Mouse (Mus musculus): ENCODE measurements around the gene Slc9c1. TPM values are rescaled to one million over a fixed set of nuclear protein-coding genes. Genes with fewer than 3 reads are reported as not detected.
"Not testable (repeated sequence)": the region's sequence is repeated elsewhere in the genome, so short reads cannot be mapped to it uniquely, and the experiment has no call there.

The Slc9c1 gene
- not detected in 2 replicates for polyA plus RNA-seq (2015; fragmentation: Nextera tagmentation; extraction: Ambion mirVana)

- WGBS = 96% methylated on average over 5 of the region's 5 CpGs
Observed at GRCm38 (mm10) chr16:45535009-45535408, at the start of gene Slc9c1. Gene Slc9c1 (plus strand): TSS chr16:45535309.

DNA sequence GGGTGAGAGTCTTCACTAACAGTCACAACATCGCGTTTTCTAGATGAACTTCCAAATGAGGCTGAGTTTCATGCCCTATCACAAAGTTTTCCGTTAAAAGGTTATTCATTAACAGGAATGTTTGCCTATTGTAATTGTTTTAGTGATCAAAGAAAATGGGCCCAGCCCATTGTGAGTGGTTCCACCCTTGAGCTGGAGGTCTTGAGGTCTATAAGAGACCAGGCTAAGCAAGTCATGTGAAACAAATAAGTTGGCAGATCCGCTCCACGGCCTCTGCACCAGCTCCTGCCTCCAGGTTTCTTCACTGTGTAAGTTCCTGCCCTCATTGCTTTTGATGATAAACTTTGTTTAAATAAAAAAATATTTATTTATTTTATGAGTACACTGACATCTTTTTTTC, 42.2 kb upstream of the Slc9c1 start, which contains the start of gene Gm609:
Gene Gm609, minus strand, starts transcription at position 43 of the 400 bp plus-strand sequence.
- H3K27me3 ChIP-seq (ENCODE audit: control insufficient read depth, insufficient read depth, low read depth, low read length) = no peaks in the 10 kb centered on the region
- no peak within 1 kb of the TSS for H3K4me3 ChIP-seq (ENCODE audit: low read depth, low read length)
- no peaks in the 10 kb centered on the region for H3K9me3 ChIP-seq (replicated peaks; ENCODE audit: control insufficient read depth, low read length, poor library complexity, severe bottlenecking)
- H3K36me3 ChIP-seq (ENCODE audit: control insufficient read depth, insufficient read depth, low read length) = no peaks in the 10 kb centered on the region
- 84% methylated on average over 5 of the region's 5 CpGs for WGBS
- ATAC-seq = no peak
- H3K4me1 ChIP-seq (ENCODE audit: control insufficient read depth, insufficient read depth, low read length) = no peaks in the 10 kb centered on the region
- H3K4me2 ChIP-seq (ENCODE audit: low read length) = no peak within 1 kb of the TSS
- H3K27ac ChIP-seq (ENCODE audit: low read length) = no peak within 1 kb of the TSS
- no peak within 1 kb of the TSS for H3K9ac ChIP-seq (ENCODE audit: low read depth, low read length)

More at GRCm38 (mm10) chr16:45535009-45535408, at the start of gene Slc9c1:
- ATAC-seq = no peak
- Histone ChIP-seq H3K4me3 (ENCODE audit: low read depth, low read length) (no peak within 1 kb of the TSS), H3K9me3 (replicated peaks; ENCODE audit: control insufficient read depth, low read length, poor library complexity, severe bottlenecking) (no peaks in the 10 kb centered on the region), H3K4me2 (ENCODE audit: low read length) (no peak within 1 kb of the TSS), H3K36me3 (ENCODE audit: control insufficient read depth, insufficient read depth, low read length) (no peaks in the 10 kb centered on the region), H3K4me1 (ENCODE audit: control insufficient read depth, insufficient read depth, low read length) (no peaks in the 10 kb centered on the region), H3K27me3 (ENCODE audit: control insufficient read depth, insufficient read depth, low read depth, low read length) (no peaks in the 10 kb centered on the region), H3K9ac (ENCODE audit: low read depth, low read length) (no peak within 1 kb of the TSS), H3K27ac (ENCODE audit: low read length) (no peak within 1 kb of the TSS)

- Histone ChIP-seq H3K27me3 (ENCODE audit: control insufficient read depth, insufficient read depth, low read depth, low read length) (no peaks in the 10 kb centered on the region), H3K9me3 (replicated peaks; ENCODE audit: control insufficient read depth, low read length, poor library complexity, severe bottlenecking) (no peaks in the 10 kb centered on the region), H3K9ac (ENCODE audit: low read depth, low read length) (no peak overlapping the region), H3K4me3 (ENCODE audit: low read depth, low read length) (no peak overlapping the region), H3K4me1 (ENCODE audit: control insufficient read depth, insufficient read depth, low read length) (no peaks in the 10 kb centered on the region), H3K4me2 (ENCODE audit: low read length) (no peak overlapping the region), H3K36me3 (ENCODE audit: control insufficient read depth, insufficient read depth, low read length) (no peaks in the 10 kb centered on the region), H3K27ac (ENCODE audit: low read length) (no peak overlapping the region)
- no peak for ATAC-seq
- 91% methylated on average over 1 of the region's 1 CpGs for WGBS
Observed at GRCm38 (mm10) chr16:45495326-45495725, 39.8 kb upstream of the Slc9c1 start.

GRCm38 (mm10) chr16:45525551-45525950, 9.6 kb upstream of the Slc9c1 start:
- 83% methylated on average over 5 of the region's 5 CpGs for WGBS
- Histone ChIP-seq H3K9ac (ENCODE audit: low read depth, low read length) (no peak overlapping the region), H3K9me3 (replicated peaks; ENCODE audit: control insufficient read depth, low read length, poor library complexity, severe bottlenecking) (no peaks in the 10 kb centered on the region), H3K4me3 (ENCODE audit: low read depth, low read length) (no peak overlapping the region), H3K4me1 (ENCODE audit: control insufficient read depth, insufficient read depth, low read length) (no peaks in the 10 kb centered on the region), H3K4me2 (ENCODE audit: low read length) (no peak overlapping the region), H3K27ac (ENCODE audit: low read length) (no peak overlapping the region), H3K36me3 (ENCODE audit: control insufficient read depth, insufficient read depth, low read length) (no peaks in the 10 kb centered on the region), H3K27me3 (ENCODE audit: control insufficient read depth, insufficient read depth, low read depth, low read length) (no peaks in the 10 kb centered on the region)
- no peak for ATAC-seq

DNA sequence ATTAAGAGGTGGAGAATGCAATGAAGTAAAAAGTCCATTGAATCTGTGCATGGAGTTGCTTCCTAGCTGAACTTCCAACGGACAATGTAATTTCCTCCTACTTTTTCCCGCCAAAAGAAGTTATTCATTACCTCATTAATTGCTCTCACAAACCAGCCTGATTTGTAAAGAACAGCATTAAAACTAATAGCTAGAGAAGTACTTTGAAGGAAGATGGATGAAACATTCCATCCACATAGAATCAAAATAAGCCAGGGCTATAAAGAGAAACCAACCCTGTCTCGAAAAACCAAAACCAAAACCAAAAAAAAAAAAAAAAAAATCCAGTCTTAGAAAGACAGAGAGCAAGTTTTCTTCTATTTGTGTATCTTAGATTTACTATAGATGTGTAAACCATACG, 3.2 kb upstream of the Slc9c1 start, which contains the start of gene Gm17783:
Gene Gm17783, minus strand, starts transcription at position 101 of the 400 bp plus-strand sequence.
- no peaks in the 10 kb centered on the region for H3K4me1 ChIP-seq (ENCODE audit: control insufficient read depth, insufficient read depth, low read length)
- H3K9me3 ChIP-seq (replicated peaks; ENCODE audit: control insufficient read depth, low read length, poor library complexity, severe bottlenecking) = no peaks in the 10 kb centered on the region
- 92% methylated on average over 4 of the region's 4 CpGs for WGBS
- no peak within 1 kb of the TSS for H3K4me2 ChIP-seq (ENCODE audit: low read length)
- no peak within 1 kb of the TSS for H3K27ac ChIP-seq (ENCODE audit: low read length)
- no peaks in the 10 kb centered on the region for H3K27me3 ChIP-seq (ENCODE audit: control insufficient read depth, insufficient read depth, low read depth, low read length)
- ATAC-seq = no peak
- H3K36me3 ChIP-seq (ENCODE audit: control insufficient read depth, insufficient read depth, low read length) = no peaks in the 10 kb centered on the region
- no peak within 1 kb of the TSS for H3K9ac ChIP-seq (ENCODE audit: low read depth, low read length)
- no peak within 1 kb of the TSS for H3K4me3 ChIP-seq (ENCODE audit: low read depth, low read length)

DNA sequence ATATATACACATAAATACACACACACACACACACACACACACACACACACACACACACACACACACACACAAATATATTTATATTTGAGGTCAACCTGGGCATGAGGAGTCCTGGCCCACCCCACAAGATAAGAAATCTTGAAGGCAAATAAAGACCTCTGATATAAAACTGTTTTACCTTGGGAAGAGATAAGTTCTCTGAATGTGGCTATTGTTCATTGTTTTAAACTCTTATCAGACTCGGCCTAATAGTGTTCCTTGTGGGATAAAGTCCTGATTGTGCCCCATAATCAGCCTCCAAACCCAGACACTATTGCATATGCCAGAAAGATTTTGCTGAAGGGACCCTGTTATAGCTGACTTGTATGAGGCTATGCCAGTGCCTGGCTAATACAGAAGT, 3.2 kb downstream of the Slc9c1 start:
- H3K9ac ChIP-seq (ENCODE audit: low read depth, low read length); H3K27me3 ChIP-seq (ENCODE audit: control insufficient read depth, insufficient read depth, low read depth, low read length); H3K4me2 ChIP-seq (ENCODE audit: low read length); ATAC-seq; H3K27ac ChIP-seq (ENCODE audit: low read length); H3K4me3 ChIP-seq (ENCODE audit: low read depth, low read length); H3K9me3 ChIP-seq (replicated peaks; ENCODE audit: control insufficient read depth, low read length, poor library complexity, severe bottlenecking); H3K4me1 ChIP-seq (ENCODE audit: control insufficient read depth, insufficient read depth, low read length); H3K36me3 ChIP-seq (ENCODE audit: control insufficient read depth, insufficient read depth, low read length): not testable (repeated sequence)
- WGBS = 82% methylated on average over 1 of the region's 1 CpGs

DNA sequence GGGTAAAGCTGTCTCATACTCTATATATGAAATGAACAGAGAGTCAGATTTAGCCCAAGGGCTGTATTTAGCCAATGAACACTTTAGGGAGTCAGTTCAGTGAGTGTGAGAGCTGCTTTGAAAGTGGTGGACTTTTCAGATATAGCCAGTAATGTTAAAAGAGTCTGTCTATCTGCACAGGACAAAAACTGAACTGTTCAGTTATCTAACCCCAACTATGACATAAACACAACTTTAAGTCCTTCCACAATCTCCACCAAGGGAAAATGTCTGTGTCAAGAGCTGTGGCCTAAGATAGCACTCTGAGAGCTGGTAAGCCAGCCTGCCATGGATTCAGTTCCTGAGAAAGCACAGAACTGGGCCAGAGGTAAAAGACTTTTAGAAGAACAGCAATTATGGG, 7.0 kb downstream of the Slc9c1 start:
- no peaks in the 10 kb centered on the region for H3K4me1 ChIP-seq (ENCODE audit: control insufficient read depth, insufficient read depth, low read length)
- ATAC-seq = no peak
- no peaks in the 10 kb centered on the region for H3K9me3 ChIP-seq (replicated peaks; ENCODE audit: control insufficient read depth, low read length, poor library complexity, severe bottlenecking)
- no peak overlapping the region for H3K4me3 ChIP-seq (ENCODE audit: low read depth, low read length)
- no peak overlapping the region for H3K4me2 ChIP-seq (ENCODE audit: low read length)
- no peaks in the 10 kb centered on the region for H3K27me3 ChIP-seq (ENCODE audit: control insufficient read depth, insufficient read depth, low read depth, low read length)
- no peak overlapping the region for H3K9ac ChIP-seq (ENCODE audit: low read depth, low read length)
- no peak overlapping the region for H3K27ac ChIP-seq (ENCODE audit: low read length)
- H3K36me3 ChIP-seq (ENCODE audit: control insufficient read depth, insufficient read depth, low read length) = no peaks in the 10 kb centered on the region

GRCm38 (mm10) chr16:45544341-45544740, 9.2 kb downstream of the Slc9c1 start:
- no peaks in the 10 kb centered on the region for H3K4me1 ChIP-seq (ENCODE audit: control insufficient read depth, insufficient read depth, low read length)
- H3K9me3 ChIP-seq (replicated peaks; ENCODE audit: control insufficient read depth, low read length, poor library complexity, severe bottlenecking) = no peaks in the 10 kb centered on the region
- no peak overlapping the region for H3K4me2 ChIP-seq (ENCODE audit: low read length)
- H3K27me3 ChIP-seq (ENCODE audit: control insufficient read depth, insufficient read depth, low read depth, low read length) = no peaks in the 10 kb centered on the region
- H3K4me3 ChIP-seq (ENCODE audit: low read depth, low read length) = no peak overlapping the region
- 84% methylated on average over 3 of the region's 3 CpGs for WGBS
- no peak overlapping the region for H3K9ac ChIP-seq (ENCODE audit: low read depth, low read length)
- no peak for ATAC-seq
- no peaks in the 10 kb centered on the region for H3K36me3 ChIP-seq (ENCODE audit: control insufficient read depth, insufficient read depth, low read length)
- H3K27ac ChIP-seq (ENCODE audit: low read length) = no peak overlapping the region

DNA sequence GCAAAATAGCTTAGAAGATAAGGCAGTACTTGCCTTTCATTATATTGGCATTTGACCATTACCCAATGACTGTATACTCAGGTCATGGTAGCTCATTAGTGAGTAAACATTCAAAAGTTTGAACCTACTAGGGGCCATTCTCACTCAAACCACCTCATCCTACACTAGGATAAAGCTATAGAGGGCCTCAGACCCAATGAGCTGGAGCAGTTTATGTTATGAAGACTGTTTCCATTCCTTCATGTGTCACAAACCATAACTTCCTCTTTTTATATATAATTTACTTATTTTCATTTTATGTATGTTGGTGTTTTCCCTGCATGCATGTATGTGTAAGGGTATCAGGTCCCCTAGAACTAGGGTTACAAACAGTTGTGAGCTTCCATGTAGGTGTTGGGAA, 12.9 kb downstream of the Slc9c1 start:
- Histone ChIP-seq H3K4me2 (ENCODE audit: low read length) (no peak overlapping the region), H3K27me3 (ENCODE audit: control insufficient read depth, insufficient read depth, low read depth, low read length) (no peaks in the 10 kb centered on the region), H3K36me3 (ENCODE audit: control insufficient read depth, insufficient read depth, low read length) (no peaks in the 10 kb centered on the region), H3K4me3 (ENCODE audit: low read depth, low read length) (no peak overlapping the region), H3K27ac (ENCODE audit: low read length) (no peak overlapping the region), H3K9me3 (replicated peaks; ENCODE audit: control insufficient read depth, low read length, poor library complexity, severe bottlenecking) (no peaks in the 10 kb centered on the region), H3K4me1 (ENCODE audit: control insufficient read depth, insufficient read depth, low read length) (no peaks in the 10 kb centered on the region), H3K9ac (ENCODE audit: low read depth, low read length) (no peak overlapping the region)
- no peak for ATAC-seq
